6 mouse cellular contexts compared by ENCODE assay signal in genomic region chr6:84491106-84491505, GRCm38 (mm10).
"Had no signal": no experiment of that assay in that cellular context is flagged by ENCODE, and none has a peak within 500 bp of the region (broad histone marks: within the 10 kb centered on the region; RNA-seq: fewer than 3 reads in every experiment).

No protein-coding gene starts in this region.

- DNase-seq: liver, postnatal 0 days; lung, adult 2 months; lung, postnatal 14 days; lung, postnatal 36 days; thymus, adult 2 months; thymus, postnatal 36 days had no signal
